Mouse (Mus musculus) liver, adult 2 months (tissue): ENCODE measurements around the gene Ube2d2b. TPM values are rescaled to one million over a fixed set of nuclear protein-coding genes. Genes with fewer than 3 reads are reported as not detected.
A peak's percentile ranks its signal among the peaks of the same experiment; 100 is the strongest.

Source experiments
- DNase-seq: peaks from one replicate; pipeline ENCODE4 v3.0.0-alpha.2; 2011; ENCODE audit warnings: low read depth, low spot score; ENCODE audit errors: extremely low read depth
- H3K27ac ChIP-seq: fragments of 200-500 bp; replicated peaks from 2 replicates; pipeline ENCODE4 v1.5.1; 2012; ENCODE audit warnings: low read depth, mild to moderate bottlenecking, control low read depth, inconsistent platforms, low read length; ENCODE audit not compliant: insufficient read depth
- H3K27me3 ChIP-seq: fragments of 200-500 bp; 2 replicates; pipeline ENCODE4 v1.6.1; 2012; ENCODE audit warnings: mild to moderate bottlenecking, moderate library complexity, low read length, inconsistent platforms; ENCODE audit not compliant: control insufficient read depth, insufficient read depth
- H3K36me3 ChIP-seq: fragments of 200-500 bp; 2 replicates; pipeline ENCODE4 v1.6.1; 2012; ENCODE audit warnings: low read length, inconsistent platforms; ENCODE audit not compliant: control insufficient read depth, insufficient read depth
- H3K4me1 ChIP-seq: fragments of 200-500 bp; 2 replicates; pipeline ENCODE4 v1.6.1; 2011; ENCODE audit warnings: low read length; ENCODE audit not compliant: control insufficient read depth, insufficient read depth
- H3K4me3 ChIP-seq: fragments of 200-500 bp; 2 replicates; pipeline ENCODE4 v1.5.1; 2011; ENCODE audit warnings: low read depth, mild to moderate bottlenecking, control low read depth, low read length, moderate library complexity; ENCODE audit not compliant: insufficient read depth
- H3K79me2 ChIP-seq: fragments of 200-500 bp; 2 replicates; pipeline ENCODE4 v1.6.1; 2012; ENCODE audit warnings: inconsistent platforms, mild to moderate bottlenecking, low read length, moderate library complexity; ENCODE audit not compliant: control insufficient read depth, insufficient read depth
- H3K9ac ChIP-seq: fragments of 200-500 bp; 2 replicates; pipeline ENCODE4 v1.6.1; 2012; ENCODE audit warnings: low read depth, mild to moderate bottlenecking, control low read depth, inconsistent platforms, low read length
- CTCF ChIP-seq: fragments of 200-500 bp; IDR thresholded peaks from 2 replicates; pipeline ENCODE4 v1.5.1; 2011; ENCODE audit warnings: low read depth, low read length, control low read depth
- POLR2A ChIP-seq: fragments of 200-500 bp; IDR thresholded peaks from 2 replicates; pipeline ENCODE4 v1.6.1; 2011; ENCODE audit warnings: low read length, control low read depth; ENCODE audit not compliant: insufficient read depth; ENCODE audit errors: extremely low read depth
- WGBS: fragments of 180-500 bp; shearing (Covaris S2); methylation state at CpG from one replicate; pipeline ENCODE4 v1.1.7; 2018; 5-methylcytosine and 5-hydroxymethylcytosine counted together
- polyA plus RNA-seq: library from polyadenylated mRNA; depleted of rRNA; stranded (reverse); fragments of >200 nt; gene quantifications from 2 replicates; pipeline ENCODE4 v1.2.3, GENCODE M21; 2012; rRNA removed
- total RNA-seq: library from RNA; depleted of rRNA; stranded (reverse); fragments of >200 nt; gene quantifications from 2 replicates; pipeline ENCODE4 v1.2.3, GENCODE M21; 2014; rRNA removed

Ube2d2b gene
- total and polyA plus RNA-seq, 2 experiments: not detected

DNA sequence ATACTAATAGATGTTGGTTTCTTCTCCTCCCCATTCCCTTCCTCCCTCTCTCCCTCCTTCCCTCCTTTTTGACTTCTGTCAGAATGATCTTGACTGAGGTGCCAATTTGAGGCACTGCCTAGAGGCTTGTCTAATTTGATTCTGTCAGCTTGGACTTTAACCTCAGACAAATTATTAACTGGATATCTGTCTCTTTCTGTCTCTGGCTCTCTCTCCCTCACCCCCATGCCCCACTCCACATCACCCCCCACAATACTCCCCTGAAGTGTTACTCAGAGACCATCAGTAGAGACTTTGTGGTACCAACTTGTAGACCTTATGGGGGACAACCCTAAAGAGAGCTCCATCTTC, 45.3 kb downstream of the Ube2d2b start:
- peak; percentile 90 for DNase-seq
- Histone ChIP-seq H3K4me1 (peaks cover 8% of the 10 kb centered on the region), H3K4me3 (no peak overlapping the region), H3K36me3 (0 out of 2 replicates have a peak, but pooled peaks cover 2% of the 10 kb centered on the region), H3K9ac (no peak overlapping the region; the same call in 1 of the 2 replicates), H3K79me2 (peaks cover 10% of the 10 kb centered on the region; the same call in 1 of the 2 replicates), H3K27me3 (no peaks in the 10 kb centered on the region), H3K27ac (peak overlapping the region; percentile 41)
- no peak for TF ChIP-seq POLR2A
- no peak for TF ChIP-seq CTCF

- H3K36me3 ChIP-seq: no peaks in the 10 kb centered on the region
- peaks cover 8% of the 10 kb centered on the region for H3K4me1 ChIP-seq
- H3K79me2 ChIP-seq: peaks cover 10% of the 10 kb centered on the region; the same call in 1 of the 2 replicates
- TF ChIP-seq POLR2A (no peak), CTCF (peak; percentile 13; the same call in 1 of the 2 replicates)
- no peaks in the 10 kb centered on the region for H3K27me3 ChIP-seq
- no peak for DNase-seq
- 97% methylated on average over 1 of the region's 1 CpGs for WGBS
- H3K4me3 ChIP-seq: no peak overlapping the region
- H3K9ac ChIP-seq: no peak overlapping the region
- H3K27ac ChIP-seq: no peak overlapping the region
These were observed 47.2 kb downstream of the Ube2d2b start for GRCm38 (mm10) chr5:107877053-107877452.

- peak overlapping the region; percentile 100 for H3K27ac ChIP-seq
- H3K79me2 ChIP-seq: no peaks in the 10 kb centered on the region
- H3K9ac ChIP-seq: peak overlapping the region; percentile 80
- no peak overlapping the region; the same call in 1 of the 2 replicates for H3K4me3 ChIP-seq
- H3K4me1 ChIP-seq: no peaks in the 10 kb centered on the region; the same call in 1 of the 2 replicates
- TF ChIP-seq CTCF: no peak
- TF ChIP-seq POLR2A: no peak
- 14% methylated on average over 5 of the region's 5 CpGs for WGBS
- no peaks in the 10 kb centered on the region for H3K36me3 ChIP-seq
- peak; percentile 99 for DNase-seq
- no peaks in the 10 kb centered on the region for H3K27me3 ChIP-seq
These were observed 50.8 kb downstream of the Ube2d2b start for GRCm38 (mm10) chr5:107880710-107881109.

Other genes with a start within 250 kb of the Ube2d2b start
- gene Rpap2, start 232.7 kb upstream of the Ube2d2b start, total RNA-seq: 9.1 and 11.6 TPM in 2 replicates
- gene Rpap2, start 232.7 kb upstream of the Ube2d2b start, polyA plus RNA-seq: 2.6 and 2.9 TPM in 2 replicates
- 3.8 and 4.0 TPM in 2 replicates for gene Glmn, start 232.2 kb upstream of the Ube2d2b start, total RNA-seq
- 0.27 and 0.45 TPM in 2 replicates for gene Glmn, start 232.2 kb upstream of the Ube2d2b start, polyA plus RNA-seq
- gene Gfi1, start 104.1 kb upstream of the Ube2d2b start, total RNA-seq: 0.07 and 0.09 TPM in 2 replicates
- gene Gfi1, start 104.1 kb upstream of the Ube2d2b start, polyA plus RNA-seq: 0.12 TPM in 1 of 2 replicates, not detected in the other
- 118 and 136 TPM in 2 replicates for gene Evi5, start 45.0 kb downstream of the Ube2d2b start, total RNA-seq
- 29.0 and 35.1 TPM in 2 replicates for gene Evi5, start 45.0 kb downstream of the Ube2d2b start, polyA plus RNA-seq
- 103 and 148 TPM in 2 replicates for gene Rpl5, start 70.4 kb downstream of the Ube2d2b start, total RNA-seq
- 5.9 and 12.7 TPM in 2 replicates for gene Rpl5, start 70.4 kb downstream of the Ube2d2b start, polyA plus RNA-seq
- 3.9 and 5.3 TPM in 2 replicates for gene Fam69a, start 157.0 kb downstream of the Ube2d2b start, total RNA-seq
- 0.97 and 1.4 TPM in 2 replicates for gene Fam69a, start 157.0 kb downstream of the Ube2d2b start, polyA plus RNA-seq
- 8.2 and 9.8 TPM in 2 replicates for gene Mtf2, start 235.6 kb downstream of the Ube2d2b start, total RNA-seq
- 3.1 and 4.3 TPM in 2 replicates for gene Mtf2, start 235.6 kb downstream of the Ube2d2b start, polyA plus RNA-seq